Mouse (Mus musculus) midbrain, embryonic 11.5 days (tissue): ENCODE measurements around the gene Gm10322. TPM values are rescaled to one million over a fixed set of nuclear protein-coding genes. Genes with fewer than 3 reads are reported as not detected.

Source experiments
- ATAC-seq: fragments of 200-750 bp; cut with Nextera tagmentation; 2 replicates; pipeline ENCODE4 v1.8.0; 2017; ENCODE audit warnings: moderate TSS enrichment, moderate library complexity; ENCODE audit not compliant: low FRiP score
- DNase-seq: peaks from one replicate; pipeline ENCODE4 v3.0.0; 2015; ENCODE audit warnings: low spot score; ENCODE audit errors: missing footprints
- H3K27ac ChIP-seq: fragments of 300-500 bp; sonication (generic); 2 replicates; pipeline ENCODE4 v1.5.1; 2014; ENCODE audit warnings: low read depth, low read length
- H3K27me3 ChIP-seq: fragments of 300-500 bp; sonication (generic); 2 replicates; pipeline ENCODE4 v1.6.1; 2014; ENCODE audit warnings: mild to moderate bottlenecking, low read length, moderate library complexity, mixed read lengths; ENCODE audit not compliant: control insufficient read depth, insufficient read depth
- H3K36me3 ChIP-seq: fragments of 300-500 bp; sonication (generic); 2 replicates; pipeline ENCODE4 v1.6.1; 2014; ENCODE audit warnings: mild to moderate bottlenecking, low read length, moderate library complexity, mixed read lengths; ENCODE audit not compliant: control insufficient read depth, insufficient read depth
- H3K4me1 ChIP-seq: fragments of 300-500 bp; sonication (generic); 2 replicates; pipeline ENCODE4 v1.6.1; 2014; ENCODE audit warnings: low read length; ENCODE audit not compliant: control insufficient read depth, insufficient read depth
- H3K4me2 ChIP-seq: fragments of 300-500 bp; sonication (generic); 2 replicates; pipeline ENCODE4 v1.6.1; 2014; ENCODE audit warnings: mild to moderate bottlenecking, moderate library complexity
- H3K4me3 ChIP-seq: fragments of 300-500 bp; sonication (generic); 2 replicates; pipeline ENCODE4 v1.5.1; 2014; ENCODE audit warnings: low read depth, low read length
- H3K9ac ChIP-seq: fragments of 300-500 bp; sonication (generic); 2 replicates; pipeline ENCODE4 v1.6.1; 2014; ENCODE audit warnings: low read length
- H3K9me3 ChIP-seq: fragments of 300-500 bp; sonication (generic); 2 replicates; pipeline ENCODE4 v1.6.1; 2016; ENCODE audit warnings: low read length; ENCODE audit not compliant: control insufficient read depth
- WGBS: fragments of 180-500 bp; shearing (Covaris S2); extraction: QIAGEN DNeasy Blood & Tissue Kit; methylation state at CpG from one replicate; pipeline ENCODE4 v1.1.7; 2014; 5-methylcytosine and 5-hydroxymethylcytosine counted together
- polyA plus RNA-seq: library from polyadenylated mRNA; unstranded; fragments of >200 nt; fragmentation: Nextera tagmentation; extraction: Ambion mirVana; gene quantifications from 2 replicates; pipeline ENCODE4 v1.2.1, GENCODE M21; 2014

Gm10322 gene
- polyA plus RNA-seq, 1 experiment from 2014 or later: not detected

- Histone ChIP-seq H3K4me2 (no peak overlapping the region), H3K27ac (no peak overlapping the region), H3K9ac (no peak overlapping the region), H3K4me1 (peaks cover 2% of the 10 kb centered on the region; the same call in 1 of the 2 replicates), H3K36me3 (no peaks in the 10 kb centered on the region), H3K9me3 (no peaks in the 10 kb centered on the region), H3K27me3 (no peaks in the 10 kb centered on the region), H3K4me3 (no peak overlapping the region)
- WGBS: 82% methylated on average over 7 of the region's 7 CpGs
- DNase-seq: no peak
- no peak for ATAC-seq
These were observed 21.8 kb downstream of the Gm10322 start for GRCm38 (mm10) chr10:59637596-59638124.

DNA sequence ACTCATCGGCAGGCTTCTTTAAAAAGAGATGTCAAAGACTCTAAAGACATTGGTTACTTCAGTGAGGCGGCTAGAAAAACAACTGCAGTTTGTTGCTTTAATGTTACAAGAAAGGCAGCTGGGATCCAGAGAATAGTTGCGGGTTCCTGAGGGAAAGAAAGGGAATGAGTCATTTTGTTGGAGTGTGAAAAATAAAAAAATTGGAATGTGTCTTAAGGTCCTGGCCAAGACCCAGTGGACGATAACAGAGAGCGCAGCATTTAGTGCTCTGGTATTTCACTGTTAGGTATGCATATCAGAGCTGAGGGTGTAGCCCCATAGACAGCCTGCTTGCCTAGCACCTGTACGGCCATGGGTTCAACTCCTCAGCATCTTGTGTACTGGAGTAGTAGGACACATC, 22.7 kb downstream of the Gm10322 start:
- H3K9ac ChIP-seq: no peak overlapping the region
- WGBS: 70% methylated on average over 6 of the region's 6 CpGs
- no peak for ATAC-seq

DNA sequence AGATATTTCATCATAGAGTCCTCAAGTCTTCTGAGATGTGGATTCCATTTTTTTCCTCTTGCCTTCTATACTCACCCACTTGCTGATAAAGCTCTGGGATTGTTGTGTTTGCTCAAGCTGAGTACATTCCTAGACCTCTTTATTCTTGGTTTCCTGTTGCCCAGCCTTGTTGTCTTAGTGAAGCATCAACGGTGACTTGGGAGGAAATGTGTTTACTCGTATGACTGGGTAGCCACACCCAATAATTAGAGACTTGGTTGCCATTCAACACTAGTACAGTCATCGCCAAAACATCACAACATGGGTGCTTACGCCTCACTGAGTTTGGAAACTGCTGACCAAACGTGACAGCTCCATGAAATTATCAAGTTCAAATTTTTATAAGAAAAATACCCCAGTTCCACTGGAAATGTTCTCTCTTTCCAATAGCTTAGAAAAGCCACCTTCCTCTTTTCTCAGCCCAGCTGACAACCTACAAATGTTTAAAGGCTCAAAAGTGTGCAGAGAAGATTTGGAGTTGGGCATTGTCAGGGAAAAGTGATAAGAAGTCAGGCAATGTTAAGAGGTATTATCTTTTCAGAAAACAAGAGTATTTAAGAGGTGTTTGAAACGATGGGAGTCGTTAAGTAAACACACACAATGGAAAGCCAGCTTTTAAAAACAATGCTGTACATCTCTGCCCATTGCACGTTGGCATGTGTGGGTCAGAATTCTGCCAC, 27.0 kb downstream of the Gm10322 start:
- Histone ChIP-seq H3K27me3 (no peaks in the 10 kb centered on the region), H3K9me3 (no peaks in the 10 kb centered on the region), H3K4me1 (peaks cover 2% of the 10 kb centered on the region; the same call in 1 of the 2 replicates), H3K9ac (no peak overlapping the region), H3K36me3 (no peaks in the 10 kb centered on the region), H3K27ac (no peak overlapping the region), H3K4me2 (no peak overlapping the region), H3K4me3 (no peak overlapping the region)
- 82% methylated on average over 8 of the region's 8 CpGs for WGBS
- DNase-seq: no peak
- ATAC-seq: no peak

More for the DNA sequence above, 22.7 kb downstream of the Gm10322 start:
- H3K4me3 ChIP-seq: no peak overlapping the region
- no peak for DNase-seq
- H3K4me1 ChIP-seq: peaks cover 2% of the 10 kb centered on the region; the same call in 1 of the 2 replicates
- H3K9me3 ChIP-seq: no peaks in the 10 kb centered on the region
- no peaks in the 10 kb centered on the region for H3K36me3 ChIP-seq
- H3K27me3 ChIP-seq: no peaks in the 10 kb centered on the region
- H3K4me2 ChIP-seq: no peak overlapping the region
- H3K27ac ChIP-seq: no peak overlapping the region

GRCm38 (mm10) chr10:59643645-59644044, 27.8 kb downstream of the Gm10322 start:
- H3K27ac ChIP-seq: no peak overlapping the region
- H3K9me3 ChIP-seq: no peaks in the 10 kb centered on the region
- WGBS: 91% methylated on average over 9 of the region's 9 CpGs
- no peak overlapping the region for H3K4me2 ChIP-seq
- no peaks in the 10 kb centered on the region for H3K27me3 ChIP-seq
- no peak overlapping the region for H3K4me3 ChIP-seq
- H3K4me1 ChIP-seq: no peaks in the 10 kb centered on the region
- H3K36me3 ChIP-seq: no peaks in the 10 kb centered on the region
- ATAC-seq (no peak), DNase-seq (no peak)
- H3K9ac ChIP-seq: no peak overlapping the region

GRCm38 (mm10) chr10:59644710-59645109, 28.8 kb downstream of the Gm10322 start:
- Histone ChIP-seq H3K4me2 (no peak overlapping the region), H3K27ac (no peak overlapping the region), H3K9me3 (no peaks in the 10 kb centered on the region), H3K4me3 (no peak overlapping the region), H3K36me3 (no peaks in the 10 kb centered on the region), H3K9ac (no peak overlapping the region), H3K27me3 (no peaks in the 10 kb centered on the region), H3K4me1 (no peaks in the 10 kb centered on the region)
- DNase-seq: no peak
- WGBS: 81% methylated on average over 2 of the region's 2 CpGs
- no peak for ATAC-seq

DNA sequence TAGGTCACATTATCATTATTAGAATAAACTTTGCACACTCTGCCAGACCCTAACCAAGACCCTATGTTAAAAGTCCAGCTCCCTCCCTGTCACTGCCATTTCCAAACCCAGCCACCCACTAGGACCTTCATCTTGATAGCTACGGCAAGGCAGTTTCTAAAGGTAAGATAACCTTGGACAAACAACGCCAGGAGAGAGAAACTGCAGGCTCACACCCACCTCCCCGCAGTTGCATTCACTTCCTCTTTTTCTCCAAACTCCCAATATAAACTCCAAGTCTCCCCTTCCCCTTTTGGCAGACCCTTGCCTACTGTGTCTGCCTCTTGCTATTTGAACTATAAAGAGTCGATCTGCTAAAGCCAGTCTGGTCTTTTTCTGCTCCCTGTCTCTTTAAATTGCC, 29.3 kb downstream of the Gm10322 start:
- Histone ChIP-seq H3K36me3 (no peaks in the 10 kb centered on the region), H3K4me1 (no peaks in the 10 kb centered on the region), H3K27ac (no peak overlapping the region), H3K27me3 (no peaks in the 10 kb centered on the region), H3K9me3 (no peaks in the 10 kb centered on the region), H3K4me3 (no peak overlapping the region), H3K9ac (no peak overlapping the region), H3K4me2 (no peak overlapping the region)
- ATAC-seq: no peak
- 88% methylated on average over 4 of the region's 4 CpGs for WGBS
- no peak for DNase-seq

DNA sequence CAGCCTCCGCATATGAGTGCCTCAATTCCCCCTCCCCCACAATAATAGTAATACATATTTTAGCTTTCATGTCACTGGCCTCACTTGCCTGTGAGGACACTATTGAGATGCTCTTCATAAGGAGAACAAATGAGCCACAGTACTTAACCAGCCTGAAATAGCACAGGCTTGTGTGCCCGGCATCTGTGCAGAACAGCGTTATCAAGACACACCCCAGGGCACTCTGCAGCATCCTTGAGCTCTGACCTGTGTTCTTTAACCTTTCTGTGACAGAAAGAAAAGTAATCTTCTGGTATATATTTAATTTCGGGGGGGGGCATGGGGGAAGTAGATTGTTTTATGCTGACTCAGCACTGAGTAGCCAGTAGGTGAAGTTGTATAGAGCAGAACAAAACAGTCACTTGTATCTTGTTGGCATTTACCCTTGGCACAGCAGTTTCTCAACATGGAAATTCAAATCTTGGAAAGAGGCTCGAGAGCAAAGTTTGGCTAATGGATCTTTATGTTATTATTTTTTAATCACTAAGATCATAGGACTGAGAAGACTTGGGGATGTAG, 31.0 kb downstream of the Gm10322 start:
- no peak overlapping the region for H3K4me3 ChIP-seq
- H3K27ac ChIP-seq: no peak overlapping the region
- no peaks in the 10 kb centered on the region for H3K9me3 ChIP-seq
- ATAC-seq: no peak
- H3K4me1 ChIP-seq: no peaks in the 10 kb centered on the region
- DNase-seq: no peak
- no peak overlapping the region for H3K4me2 ChIP-seq
- no peaks in the 10 kb centered on the region for H3K36me3 ChIP-seq
- no peaks in the 10 kb centered on the region for H3K27me3 ChIP-seq
- WGBS: 87% methylated on average over 5 of the region's 5 CpGs
- no peak overlapping the region for H3K9ac ChIP-seq

DNA sequence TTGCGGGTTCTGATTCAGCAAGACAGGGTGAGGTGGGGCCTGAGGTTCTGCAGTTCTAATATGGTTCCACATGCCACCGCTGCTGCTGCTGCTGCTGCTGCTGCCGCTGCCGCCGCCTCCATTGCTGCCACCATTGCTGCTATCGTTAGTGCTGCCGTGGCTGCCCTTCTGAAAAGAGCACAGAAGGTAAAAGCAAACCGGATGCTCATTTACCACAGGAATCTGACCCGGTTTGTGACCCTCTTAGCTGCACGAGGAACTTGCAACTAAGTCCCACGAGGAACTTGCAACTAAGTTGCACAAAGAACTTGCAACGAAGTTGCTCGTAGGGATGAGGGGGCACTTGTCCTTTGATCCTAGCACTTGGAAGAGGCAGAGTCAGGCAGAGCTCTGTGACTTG, 40.9 kb downstream of the Gm10322 start:
- no peaks in the 10 kb centered on the region; the same call in 1 of the 2 replicates for H3K9me3 ChIP-seq
- no peak overlapping the region for H3K4me3 ChIP-seq
- no peaks in the 10 kb centered on the region for H3K27me3 ChIP-seq
- no peak overlapping the region for H3K4me2 ChIP-seq
- no peak for DNase-seq
- no peaks in the 10 kb centered on the region for H3K36me3 ChIP-seq
- no peak overlapping the region for H3K9ac ChIP-seq
- H3K4me1 ChIP-seq: no peaks in the 10 kb centered on the region
- 84% methylated on average over 13 of the region's 13 CpGs for WGBS
- H3K27ac ChIP-seq: no peak overlapping the region
- ATAC-seq: no peak

DNA sequence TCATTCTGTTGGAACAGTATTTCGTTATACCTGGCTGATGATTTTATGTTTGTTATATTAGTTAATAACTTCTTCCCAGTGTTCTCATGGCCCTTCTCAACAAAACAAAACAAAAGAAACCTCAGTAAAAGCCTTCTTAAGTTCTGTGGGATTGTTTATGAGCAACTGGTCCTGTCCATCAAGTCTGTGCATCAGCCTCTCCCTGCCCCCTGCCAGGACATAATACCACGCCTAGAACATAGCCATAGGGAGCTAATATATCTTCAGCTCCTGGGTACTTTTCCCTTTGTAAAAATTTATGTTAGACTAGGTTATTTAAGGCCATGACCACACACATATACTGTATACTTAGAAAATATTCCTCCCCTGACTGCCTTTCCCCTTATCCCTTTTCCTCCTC, 48.9 kb downstream of the Gm10322 start:
- Histone ChIP-seq H3K4me2 (no peak overlapping the region), H3K9me3 (no peaks in the 10 kb centered on the region; the same call in 1 of the 2 replicates), H3K36me3 (no peaks in the 10 kb centered on the region), H3K4me3 (no peak overlapping the region), H3K4me1 (no peaks in the 10 kb centered on the region), H3K27ac (no peak overlapping the region), H3K9ac (no peak overlapping the region), H3K27me3 (no peaks in the 10 kb centered on the region)
- ATAC-seq (no peak), DNase-seq (no peak)
- 81% methylated on average over 2 of the region's 2 CpGs for WGBS
